Mouse (Mus musculus) stomach, embryonic 14.5 days (tissue): Measurements from ENCODE around the gene Cby3. TPM values are rescaled to one million over a fixed set of nuclear protein-coding genes. Genes with fewer than 3 reads are reported as not detected.
A peak's percentile ranks its signal among the peaks of the same experiment; 100 is the strongest.
"Not testable (repeated sequence)": the region's sequence is repeated elsewhere in the genome, so short reads cannot be mapped to it uniquely, and the experiment has no call there.

Experiments used
- ATAC-seq: fragments of 200-750 bp; cut with Nextera tagmentation; 2 replicates; pipeline ENCODE4 v1.8.0; 2017; ENCODE audit warnings: low read depth, moderate TSS enrichment; ENCODE audit not compliant: insufficient number of reproducible peaks, insufficient read depth, low FRiP score
- H3K27ac ChIP-seq: fragments of 300-500 bp; sonication (generic); 2 replicates; pipeline ENCODE4 v1.5.1; 2014; ENCODE audit warnings: mild to moderate bottlenecking, low read length, moderate library complexity, mixed read lengths
- H3K27me3 ChIP-seq: fragments of 300-500 bp; sonication (generic); 2 replicates; pipeline ENCODE4 v1.6.1; 2014; ENCODE audit warnings: low read length, control low read depth, mixed read lengths; ENCODE audit not compliant: control insufficient read depth, insufficient read depth
- H3K36me3 ChIP-seq: fragments of 300-500 bp; sonication (generic); 2 replicates; pipeline ENCODE4 v1.6.1; 2014; ENCODE audit warnings: mild to moderate bottlenecking, control low read depth, low read length, moderate library complexity, mixed read lengths; ENCODE audit not compliant: control insufficient read depth, insufficient read depth
- H3K4me1 ChIP-seq: fragments of 300-500 bp; sonication (generic); 2 replicates; pipeline ENCODE4 v1.6.1; 2014; ENCODE audit warnings: low read length, control low read depth, mixed read lengths; ENCODE audit not compliant: control insufficient read depth, insufficient read depth
- H3K4me2 ChIP-seq: fragments of 300-500 bp; sonication (generic); replicated peaks from 2 replicates; pipeline ENCODE4 v1.6.1; 2014; ENCODE audit warnings: low read depth, low read length, control low read depth
- H3K4me3 ChIP-seq: fragments of 300-500 bp; sonication (generic); 2 replicates; pipeline ENCODE4 v1.5.1; 2014; ENCODE audit warnings: low read depth, low read length, control low read depth
- H3K9ac ChIP-seq: fragments of 300-500 bp; sonication (generic); replicated peaks from 2 replicates; pipeline ENCODE4 v1.6.1; 2014; ENCODE audit warnings: low read depth, mild to moderate bottlenecking, control low read depth, low read length, moderate library complexity, mixed read lengths
- H3K9me3 ChIP-seq: fragments of 300-500 bp; sonication (generic); 2 replicates; pipeline ENCODE4 v1.6.1; 2016; ENCODE audit warnings: low read depth, low read length, control low read depth; ENCODE audit not compliant: control insufficient read depth
- WGBS: fragments of 180-500 bp; shearing (Covaris S2); extraction: QIAGEN DNeasy Blood & Tissue Kit; methylation state at CpG from one replicate; pipeline ENCODE4 v1.1.7; 2014; 5-methylcytosine and 5-hydroxymethylcytosine counted together
- polyA plus RNA-seq: library from polyadenylated mRNA; unstranded; fragments of >200 nt; fragmentation: Nextera tagmentation; extraction: Ambion mirVana; gene quantifications from 2 replicates; pipeline ENCODE4 v1.2.1, GENCODE M21; 2014

Gene Cby3
- polyA plus RNA-seq: 0.51 TPM in 1 of 2 replicates, not detected in the other

DNA sequence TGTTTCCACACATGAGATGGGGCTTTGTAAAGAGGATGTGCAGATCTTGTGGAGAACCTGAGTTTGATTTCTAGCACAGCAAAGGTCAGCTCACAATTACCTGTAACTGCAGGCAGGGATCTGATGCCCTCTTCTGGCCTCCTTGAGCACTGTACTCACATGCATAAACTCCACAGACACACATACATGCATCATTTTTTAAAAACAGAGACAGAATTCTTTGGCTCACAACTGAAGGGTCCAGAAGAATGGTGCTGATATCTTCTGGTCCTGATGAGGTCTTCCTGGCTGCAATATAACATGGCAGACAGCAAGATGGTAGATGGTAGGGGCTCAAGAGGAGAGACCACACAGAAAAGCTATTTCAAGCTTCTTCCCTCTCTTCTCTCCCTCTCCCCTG is at the start of gene Cby3:
Gene Cby3 (plus strand): TSS at position 301 of the 400 bp plus-strand sequence.
- no peak for ATAC-seq
- H3K27ac ChIP-seq: no peak within 1 kb of the TSS

DNA sequence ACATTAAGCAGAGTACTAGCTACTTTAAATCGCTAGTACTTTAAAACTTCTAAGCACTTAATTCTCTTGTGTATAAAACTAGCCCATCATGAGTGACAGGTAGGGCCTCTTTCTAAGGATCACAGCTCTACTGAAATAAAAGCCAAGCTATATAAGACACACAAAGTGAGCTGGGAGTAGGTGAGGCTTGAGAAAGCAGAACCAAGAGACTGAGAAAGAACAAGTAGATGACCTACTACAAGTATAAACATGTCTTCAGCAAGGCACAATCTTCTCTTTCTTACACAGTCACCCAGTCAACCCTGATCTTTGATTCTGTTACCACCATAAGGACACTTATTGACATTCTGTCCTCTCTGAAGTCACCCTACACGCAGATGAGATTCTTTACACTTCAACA is 41.5 kb upstream of the Cby3 start:
- no peak overlapping the region for H3K9ac ChIP-seq
- no peak overlapping the region for H3K4me3 ChIP-seq
- H3K36me3 ChIP-seq: peaks cover 36% of the 10 kb centered on the region
- no peak overlapping the region for H3K27ac ChIP-seq
- no peaks in the 10 kb centered on the region for H3K27me3 ChIP-seq
- H3K4me1 ChIP-seq: no peaks in the 10 kb centered on the region
- 60% methylated on average over 2 of the region's 2 CpGs for WGBS
- no peak overlapping the region for H3K4me2 ChIP-seq
- H3K9me3 ChIP-seq: no peaks in the 10 kb centered on the region
- ATAC-seq: no peak

More for the DNA sequence above, at the start of gene Cby3:
- Histone ChIP-seq H3K9me3 (peaks cover 3% of the 10 kb centered on the region; the same call in 1 of the 2 replicates), H3K4me2 (no peak within 1 kb of the TSS), H3K9ac (no peak within 1 kb of the TSS), H3K27me3 (no peaks in the 10 kb centered on the region), H3K36me3 (no peaks in the 10 kb centered on the region), H3K4me3 (no peak within 1 kb of the TSS), H3K4me1 (no peaks in the 10 kb centered on the region)

DNA sequence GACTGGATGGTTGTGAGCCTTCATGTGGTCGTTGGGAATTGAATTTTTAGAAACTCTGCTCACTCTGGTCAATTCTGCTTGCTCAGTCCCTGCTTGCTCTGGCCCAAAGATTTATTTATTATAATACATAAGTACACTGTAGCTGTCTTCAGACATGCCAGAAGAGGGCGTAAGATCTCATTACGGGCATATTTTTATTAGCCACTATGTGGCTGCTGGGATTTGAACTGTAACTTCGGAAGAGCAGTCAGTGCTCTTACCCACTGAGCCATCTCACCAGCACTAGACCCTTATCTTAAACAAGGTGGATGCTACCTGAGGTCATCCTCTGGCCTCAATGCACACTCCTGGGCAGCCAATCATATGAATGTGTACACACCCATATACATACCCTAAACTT is 34.9 kb upstream of the Cby3 start:
- not testable (repeated sequence) for H3K27me3 ChIP-seq, H3K36me3 ChIP-seq, H3K9me3 ChIP-seq, H3K4me2 ChIP-seq, H3K4me3 ChIP-seq, ATAC-seq, H3K27ac ChIP-seq, H3K9ac ChIP-seq
- 85% methylated on average over 4 of the region's 4 CpGs for WGBS
- H3K4me1 ChIP-seq: peaks cover 10% of the 10 kb centered on the region

DNA sequence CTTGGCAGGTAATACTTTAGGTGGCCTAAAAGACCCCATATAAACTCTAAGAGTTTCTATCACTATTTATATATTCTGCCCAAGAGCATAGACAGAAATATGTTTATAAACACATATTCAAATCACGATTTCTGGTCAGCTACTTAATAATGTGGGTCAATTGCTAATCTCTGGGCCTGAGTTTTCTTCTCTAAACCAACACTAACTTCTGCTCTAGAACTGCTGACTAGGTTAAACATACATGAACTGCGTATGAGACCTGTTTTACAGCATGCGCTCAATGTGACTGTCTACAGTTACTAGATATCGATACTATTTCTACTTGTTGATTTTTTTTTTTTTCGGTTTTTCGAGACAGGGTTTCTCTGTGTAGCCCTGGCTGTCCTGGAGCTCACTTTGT is 33.0 kb upstream of the Cby3 start:
- Histone ChIP-seq H3K27ac (no peak overlapping the region), H3K4me2 (no peak overlapping the region), H3K36me3 (peaks cover 6% of the 10 kb centered on the region; the same call in 1 of the 2 replicates), H3K27me3 (no peaks in the 10 kb centered on the region), H3K9ac (no peak overlapping the region), H3K4me3 (no peak overlapping the region), H3K4me1 (peaks cover 11% of the 10 kb centered on the region), H3K9me3 (no peaks in the 10 kb centered on the region)
- 87% methylated on average over 6 of the region's 6 CpGs for WGBS
- ATAC-seq: no peak

DNA sequence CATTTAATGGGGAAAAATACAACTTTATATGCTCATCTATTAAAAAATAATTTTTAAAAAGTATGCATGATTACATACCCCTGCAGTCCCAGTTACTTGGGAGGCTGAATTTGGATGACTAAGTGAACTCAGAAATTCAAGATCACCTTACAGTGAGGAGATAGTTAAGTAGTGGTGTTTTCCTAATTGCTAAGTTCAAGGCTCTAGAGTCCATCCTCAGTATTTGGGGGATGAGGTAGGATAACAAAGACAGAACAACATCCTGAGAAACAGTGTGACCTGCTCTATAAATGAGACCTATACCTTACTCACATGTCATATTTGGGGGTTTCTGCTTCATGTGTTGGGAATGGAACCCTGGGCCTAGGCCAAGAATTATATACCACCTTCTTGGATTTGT is 31.9 kb upstream of the Cby3 start:
- no peak overlapping the region for H3K9ac ChIP-seq

DNA sequence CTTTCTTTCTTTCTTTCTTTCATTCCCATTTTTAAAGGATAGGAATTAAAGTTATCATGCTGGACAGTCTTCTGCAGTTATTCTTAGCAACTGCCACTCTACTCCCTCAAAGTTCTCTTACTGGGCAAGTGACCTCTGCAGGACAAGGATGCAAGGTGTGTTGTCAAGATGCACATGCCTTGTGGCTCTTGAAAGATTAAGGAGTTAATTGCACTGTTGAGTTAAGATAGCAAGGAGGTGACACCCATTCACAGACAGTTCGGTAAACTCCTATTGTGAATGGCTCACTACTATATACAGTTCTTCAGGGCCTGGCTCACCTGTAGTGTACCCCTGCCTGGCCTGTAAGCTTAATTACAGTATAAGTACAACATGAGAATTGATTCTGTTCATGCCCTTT is 30.4 kb upstream of the Cby3 start:
- Histone ChIP-seq H3K4me3 (peak overlapping the region; percentile 87), H3K9ac (peak overlapping the region; percentile 96), H3K4me1 (peaks cover 18% of the 10 kb centered on the region), H3K9me3 (no peaks in the 10 kb centered on the region), H3K36me3 (peaks cover 6% of the 10 kb centered on the region; the same call in 1 of the 2 replicates), H3K4me2 (peak overlapping the region; percentile 85), H3K27me3 (no peaks in the 10 kb centered on the region), H3K27ac (no peak overlapping the region)
- no peak for ATAC-seq
- 21% methylated on average over 1 of the region's 1 CpGs for WGBS

More for the DNA sequence above, 31.9 kb upstream of the Cby3 start:
- Histone ChIP-seq H3K9me3 (no peaks in the 10 kb centered on the region), H3K4me1 (peaks cover 18% of the 10 kb centered on the region), H3K36me3 (peaks cover 6% of the 10 kb centered on the region; the same call in 1 of the 2 replicates), H3K4me3 (no peak overlapping the region), H3K4me2 (no peak overlapping the region; the same call in 1 of the 2 replicates), H3K27me3 (no peaks in the 10 kb centered on the region), H3K27ac (no peak overlapping the region)
- no peak for ATAC-seq

DNA sequence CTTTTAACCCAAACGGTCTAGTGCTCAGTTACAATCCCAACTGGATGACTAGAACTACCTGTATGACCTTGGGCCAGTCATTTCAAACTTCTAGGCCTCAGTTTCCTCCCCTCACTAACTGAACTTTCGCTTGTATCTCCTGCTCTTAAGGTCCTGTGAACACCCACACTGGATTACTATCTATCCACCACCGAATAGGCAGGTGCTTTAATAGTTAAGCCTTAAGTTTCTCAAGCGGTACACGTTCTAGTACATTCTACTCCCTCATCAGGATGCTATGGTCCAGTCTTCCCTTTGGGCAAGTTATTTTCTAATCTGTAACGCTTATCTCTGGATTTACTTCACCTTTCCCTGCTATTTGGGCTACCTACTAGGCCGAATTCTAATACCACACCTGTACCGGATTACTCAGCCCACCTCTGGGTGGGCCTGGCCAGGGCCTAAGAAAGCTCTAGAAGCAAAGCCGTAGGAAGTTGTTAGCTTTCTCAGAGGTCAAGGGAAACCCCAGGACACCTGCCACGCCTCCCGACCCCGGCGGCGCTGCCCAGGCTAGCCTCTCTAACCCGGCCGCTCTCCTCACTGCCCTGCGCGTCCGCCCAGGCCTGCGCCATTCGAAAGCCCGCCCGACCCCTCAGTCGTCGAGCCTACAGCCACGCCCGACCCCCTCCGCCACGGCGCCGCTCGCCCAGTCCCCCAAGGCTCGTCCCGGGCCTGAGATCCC is 29.4 kb upstream of the Cby3 start:
- peaks cover 18% of the 10 kb centered on the region for H3K4me1 ChIP-seq
- H3K36me3 ChIP-seq: peaks cover 1% of the 10 kb centered on the region; the same call in 1 of the 2 replicates
- H3K4me3 ChIP-seq: peak overlapping the region; percentile 87
- H3K27ac ChIP-seq: peak overlapping the region; percentile 90
- H3K4me2 ChIP-seq: peak overlapping the region; percentile 85
- peak overlapping the region; percentile 96 for H3K9ac ChIP-seq
- ATAC-seq: peak; percentile 57; the same call in 1 of the 2 replicates
- WGBS: under 1% methylated on average over 34 of the region's 34 CpGs
- H3K9me3 ChIP-seq: no peaks in the 10 kb centered on the region
- no peaks in the 10 kb centered on the region for H3K27me3 ChIP-seq

DNA sequence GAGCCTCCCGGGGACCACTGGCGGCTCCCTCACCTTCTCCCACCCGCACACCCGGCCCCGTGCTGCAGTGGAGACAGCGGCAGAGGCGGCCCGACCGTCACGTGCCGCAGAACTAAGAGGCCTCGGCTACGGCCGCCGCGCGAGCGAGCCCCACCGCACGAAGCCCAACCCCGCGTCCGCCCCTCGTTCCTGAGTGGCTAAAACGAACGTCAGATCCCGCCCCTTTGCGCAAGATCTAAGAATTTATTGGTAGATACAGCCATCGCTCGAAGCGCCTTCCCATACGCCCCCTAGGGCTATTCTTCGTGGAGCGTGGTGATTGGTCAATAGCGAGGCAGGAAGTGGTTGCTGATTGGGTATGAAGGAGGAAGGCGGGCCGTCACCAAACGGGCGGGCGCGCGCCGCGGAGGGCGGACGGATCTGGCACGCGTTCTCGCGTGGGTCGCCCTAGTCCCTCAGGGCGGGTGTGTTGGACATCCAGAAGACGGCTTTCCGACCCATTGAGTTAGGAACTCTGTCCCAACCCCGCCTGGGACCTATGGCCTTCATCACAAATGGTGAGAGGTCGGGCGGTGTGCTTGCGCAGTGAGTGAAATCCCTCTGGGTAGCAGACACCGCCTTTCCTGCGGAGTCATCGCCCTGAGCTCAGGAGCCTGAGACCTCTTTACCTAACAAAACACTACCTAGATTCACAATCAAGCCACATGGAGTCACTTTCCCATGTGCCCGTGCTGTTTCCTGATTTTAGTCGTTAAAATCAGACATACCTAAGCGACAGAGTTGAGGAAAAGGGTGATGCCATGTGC is 28.6 kb upstream of the Cby3 start, which contains the start of gene Canx:
Gene Canx (minus strand): TSS at position 178 of the 806 bp plus-strand sequence.
- Histone ChIP-seq H3K27ac (peak within 1 kb of the TSS; percentile 90), H3K9ac (peak within 1 kb of the TSS; percentile 96), H3K4me3 (peak within 1 kb of the TSS; percentile 87), H3K36me3 (no peaks in the 10 kb centered on the region), H3K27me3 (no peaks in the 10 kb centered on the region), H3K4me1 (peaks cover 18% of the 10 kb centered on the region), H3K4me2 (peak within 1 kb of the TSS; percentile 85), H3K9me3 (no peaks in the 10 kb centered on the region)
- ATAC-seq: peak; percentile 98
- WGBS: under 1% methylated on average over 62 of the region's 64 CpGs
